Mouse (Mus musculus): ENCODE measurements around the gene Itprip.
A peak's percentile ranks its signal among the peaks of the same experiment; 100 is the strongest.

Gene Itprip

GRCm38 (mm10) chr19:47919126-47919965, at the start of gene Itprip, which contains the start of gene Cfap43:
Gene Itprip (minus strand): TSS chr19:47919299.
Gene Cfap43 (minus strand): TSS chr19:47919287.
- peak; percentile 88 to 91 for DNase-seq

- no peak for DNase-seq
Measured at GRCm38 (mm10) chr19:47958181-47958580, 39.1 kb upstream of the Itprip start.

GRCm38 (mm10) chr19:47953169-47953568, 34.1 kb upstream of the Itprip start:
- no peak for DNase-seq

GRCm38 (mm10) chr19:47950946-47951345, 31.8 kb upstream of the Itprip start:
- DNase-seq: no peak

GRCm38 (mm10) chr19:47946821-47947465, 27.8 kb upstream of the Itprip start:
- DNase-seq: no peak

GRCm38 (mm10) chr19:47939361-47939760, 20.3 kb upstream of the Itprip start:
- no peak for DNase-seq

- peak; percentile 66 to 72 for DNase-seq
Measured at GRCm38 (mm10) chr19:47937443-47938406, 18.6 kb upstream of the Itprip start, which contains the start of gene Cfap58. Gene Cfap58 (plus strand): TSS chr19:47937675.

- DNase-seq: no peak
Measured at GRCm38 (mm10) chr19:47936938-47937337, 17.8 kb upstream of the Itprip start.

- DNase-seq: no peak
Measured at GRCm38 (mm10) chr19:47936490-47936889, 17.4 kb upstream of the Itprip start.

GRCm38 (mm10) chr19:47935530-47935929, 16.4 kb upstream of the Itprip start:
- no peak for DNase-seq

GRCm38 (mm10) chr19:47934636-47935238, 15.6 kb upstream of the Itprip start:
- DNase-seq: peak; percentile 68 to 73

- no peak for DNase-seq
Measured at GRCm38 (mm10) chr19:47934146-47934545, 15.0 kb upstream of the Itprip start.

GRCm38 (mm10) chr19:47931982-47932638, 13.0 kb upstream of the Itprip start:
- peak in 1 of 2 experiments; percentile 59 for DNase-seq

GRCm38 (mm10) chr19:47929043-47929442, 9.9 kb upstream of the Itprip start:
- DNase-seq: peak; percentile 85 to 89

- no peak for DNase-seq
Measured at GRCm38 (mm10) chr19:47927032-47927431, 7.9 kb upstream of the Itprip start.

- DNase-seq: no peak
Measured at GRCm38 (mm10) chr19:47925819-47926218, 6.7 kb upstream of the Itprip start.

GRCm38 (mm10) chr19:47919966-47920375, 872 bp upstream of the Itprip start:
- DNase-seq: peak; percentile 57 to 75

GRCm38 (mm10) chr19:47918455-47919101, 521 bp downstream of the Itprip start:
- peak; percentile 37 to 50 for DNase-seq

- DNase-seq: peak; percentile 28 to 39
Measured at GRCm38 (mm10) chr19:47918016-47918415, 1.1 kb downstream of the Itprip start.

- DNase-seq: peak in 1 of 2 experiments; percentile 30
Measured at GRCm38 (mm10) chr19:47917396-47917795, 1.7 kb downstream of the Itprip start.

- DNase-seq: no peak
Measured at GRCm38 (mm10) chr19:47915251-47915650, 3.8 kb downstream of the Itprip start.
